Mouse (Mus musculus): ENCODE results near the gene Tm7sf3. TPM values are rescaled to one million over a fixed set of nuclear protein-coding genes. Genes with fewer than 3 reads are reported as not detected.

The Tm7sf3 gene
- polyA plus RNA-seq (2015; fragmentation: Nextera tagmentation; extraction: Ambion mirVana), result 21.9 and 22.8 TPM in 2 replicates

DNA sequence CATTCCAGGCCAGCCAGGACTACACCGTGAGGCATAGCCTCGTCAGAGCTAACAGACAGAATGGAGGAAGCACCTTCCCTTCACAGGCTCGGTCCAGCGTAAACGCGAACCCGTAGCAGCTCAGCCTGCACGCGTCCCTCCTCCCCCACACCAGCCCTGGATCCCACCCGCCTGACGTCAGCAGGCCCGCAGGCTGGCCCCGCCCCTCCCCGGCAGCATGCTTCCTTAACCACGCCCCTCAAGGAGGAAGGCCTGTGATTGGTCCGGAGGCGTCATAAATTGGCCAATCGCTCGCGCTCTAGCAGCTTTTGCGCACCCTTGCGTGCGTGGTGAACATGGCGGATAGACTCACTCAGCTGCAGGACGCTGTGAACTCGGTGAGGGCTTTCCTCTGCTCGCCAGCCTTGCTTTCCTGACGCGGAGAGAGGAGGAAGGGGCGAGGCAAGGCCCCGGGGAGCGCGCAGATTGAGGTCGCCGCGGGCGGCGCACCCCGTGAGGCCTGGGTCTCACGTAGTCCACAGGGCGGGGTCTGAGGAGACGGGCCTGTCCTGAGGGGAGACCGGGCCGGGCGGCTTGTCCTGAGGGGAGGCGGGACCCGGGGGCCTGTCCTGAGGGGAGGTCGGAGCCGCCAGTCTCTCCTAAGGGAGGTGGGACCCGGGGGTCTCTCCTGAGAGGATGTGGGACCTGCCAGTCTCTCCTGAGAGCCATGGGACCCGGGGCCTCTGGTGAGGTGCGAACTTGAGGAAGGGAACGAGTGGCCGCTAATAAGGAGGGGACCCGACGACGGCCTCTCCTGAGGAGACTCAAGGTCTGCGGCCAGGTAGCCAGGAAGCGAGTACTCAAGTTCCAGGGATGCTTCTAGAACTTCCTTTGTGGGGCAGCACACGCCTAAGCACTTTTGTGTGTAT, at the start of gene Tm7sf3, which contains the start of gene Med21:
Gene Tm7sf3, minus strand, starts transcription at position 549 of the 908 bp plus-strand sequence.
Gene Med21, plus strand, starts transcription at position 272 of the 908 bp plus-strand sequence.
- Histone ChIP-seq H3K4me3 (ENCODE audit: low read depth, low read length) (peak within 1 kb of the TSS; percentile 95), H3K4me1 (ENCODE audit: control insufficient read depth, low read depth, low read length) (peaks cover 21% of the 10 kb centered on the region), H3K9me3 (replicated peaks; ENCODE audit: control insufficient read depth, low read length) (no peaks in the 10 kb centered on the region), H3K4me2 (ENCODE audit: low read depth, low read length) (peak within 1 kb of the TSS; percentile 81), H3K27me3 (ENCODE audit: control insufficient read depth, insufficient read depth, low read depth, low read length) (no peaks in the 10 kb centered on the region), H3K27ac (ENCODE audit: low read length) (peak within 1 kb of the TSS; percentile 91), H3K36me3 (ENCODE audit: control insufficient read depth, insufficient read depth) (no peaks in the 10 kb centered on the region), H3K9ac (ENCODE audit: low read depth, low read length) (peak within 1 kb of the TSS; percentile 97)
- WGBS (ENCODE audit: insufficient replicate concordance), result under 1% methylated on average over 60 of the region's 60 CpGs
- peak; percentile 94 for ATAC-seq (ENCODE audit: low read depth)

DNA sequence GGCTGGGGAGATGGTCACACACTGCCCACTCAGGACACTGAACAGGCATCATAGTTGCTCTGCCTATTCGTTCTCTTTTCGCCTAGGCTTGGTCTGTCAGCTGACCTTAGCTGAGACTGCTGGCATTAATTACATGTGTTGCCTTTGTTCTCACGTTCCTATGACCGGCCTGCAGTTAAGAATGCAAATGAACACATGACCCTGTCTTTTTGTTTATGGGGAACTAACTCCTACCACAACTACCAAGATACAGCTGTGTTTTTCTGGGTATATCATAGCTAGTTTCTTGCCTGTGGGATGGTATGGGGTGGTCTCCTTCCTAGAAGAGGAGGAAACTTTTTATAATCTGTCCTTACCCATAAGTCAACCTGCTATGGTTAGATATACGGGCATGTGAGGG, 46.2 kb upstream of the Tm7sf3 start:
- Histone ChIP-seq H3K4me1 (ENCODE audit: control insufficient read depth, low read depth, low read length) (no peaks in the 10 kb centered on the region), H3K27me3 (ENCODE audit: control insufficient read depth, insufficient read depth, low read depth, low read length) (no peaks in the 10 kb centered on the region), H3K9me3 (replicated peaks; ENCODE audit: control insufficient read depth, low read length) (no peaks in the 10 kb centered on the region), H3K9ac (ENCODE audit: low read depth, low read length) (no peak overlapping the region), H3K4me2 (ENCODE audit: low read depth, low read length) (no peak overlapping the region), H3K36me3 (ENCODE audit: control insufficient read depth, insufficient read depth) (no peaks in the 10 kb centered on the region), H3K27ac (ENCODE audit: low read length) (no peak overlapping the region), H3K4me3 (ENCODE audit: low read depth, low read length) (no peak overlapping the region)
- no peak for ATAC-seq (ENCODE audit: low read depth)
- 78% methylated on average over 5 of the region's 5 CpGs for WGBS (ENCODE audit: insufficient replicate concordance)

DNA sequence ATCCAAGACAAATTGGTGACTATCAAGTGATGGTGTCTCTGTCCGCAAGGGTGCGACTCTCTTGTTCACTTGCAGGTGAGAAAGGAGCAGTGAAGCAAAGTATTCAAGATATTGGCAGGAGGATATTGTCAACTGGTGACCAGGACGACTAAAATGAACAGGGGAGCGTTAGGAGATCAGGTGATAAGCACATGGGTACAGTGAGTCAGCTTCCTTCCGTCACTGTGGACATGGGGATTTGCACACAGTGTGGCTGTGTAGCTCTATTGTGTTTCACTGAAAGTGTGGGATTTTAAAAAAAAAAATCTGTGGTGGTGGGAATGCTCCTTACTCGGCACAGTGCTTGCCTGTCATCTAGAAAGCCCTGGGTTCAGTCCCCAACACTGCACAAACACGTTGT, 45.4 kb upstream of the Tm7sf3 start:
- ATAC-seq (ENCODE audit: low read depth), result no peak
- H3K27ac ChIP-seq (ENCODE audit: low read length), result no peak overlapping the region
- H3K4me1 ChIP-seq (ENCODE audit: control insufficient read depth, low read depth, low read length), result no peaks in the 10 kb centered on the region
- no peaks in the 10 kb centered on the region for H3K27me3 ChIP-seq (ENCODE audit: control insufficient read depth, insufficient read depth, low read depth, low read length)
- H3K36me3 ChIP-seq (ENCODE audit: control insufficient read depth, insufficient read depth), result no peaks in the 10 kb centered on the region
- WGBS (ENCODE audit: insufficient replicate concordance), result 68% methylated on average over 7 of the region's 7 CpGs
- no peak overlapping the region for H3K4me3 ChIP-seq (ENCODE audit: low read depth, low read length)
- H3K9me3 ChIP-seq (replicated peaks; ENCODE audit: control insufficient read depth, low read length), result no peaks in the 10 kb centered on the region
- no peak overlapping the region for H3K4me2 ChIP-seq (ENCODE audit: low read depth, low read length)
- no peak overlapping the region for H3K9ac ChIP-seq (ENCODE audit: low read depth, low read length)

DNA sequence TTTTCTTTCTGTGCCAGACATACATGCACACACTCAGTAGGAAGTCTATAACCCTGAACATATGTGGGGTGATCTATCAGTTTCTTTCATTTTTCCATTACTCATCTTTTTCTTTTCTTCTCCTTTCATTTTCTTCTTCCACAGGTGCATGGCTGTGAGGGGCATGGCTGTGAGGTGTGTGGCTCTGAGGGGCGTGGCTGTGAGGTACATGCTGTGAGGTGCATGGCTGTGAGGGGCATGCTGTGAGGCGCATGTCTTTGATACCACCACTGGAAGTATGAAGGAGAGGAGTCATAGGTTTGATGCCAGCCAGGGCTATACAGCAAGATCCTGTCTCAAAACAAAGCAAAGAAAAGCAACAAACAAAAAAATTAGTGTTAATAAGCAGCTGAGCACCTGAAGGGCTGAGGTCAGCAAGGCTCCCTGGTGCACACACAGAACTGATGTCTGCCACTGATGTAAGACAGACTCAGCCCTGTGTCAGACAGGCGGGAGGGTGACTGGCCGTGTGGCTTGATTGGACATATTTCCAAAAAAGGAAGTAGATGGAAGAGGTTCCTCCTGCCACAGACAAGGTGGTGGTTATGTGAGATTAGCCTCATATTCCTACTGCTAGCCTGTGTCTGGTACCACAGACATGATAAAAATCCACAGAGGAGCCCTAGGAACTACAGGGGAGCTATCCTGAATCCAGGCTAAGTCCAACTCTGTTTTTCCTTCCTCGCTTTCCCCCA, 44.0 kb upstream of the Tm7sf3 start:
- 36% methylated on average over 5 of the region's 5 CpGs for WGBS (ENCODE audit: insufficient replicate concordance)

DNA sequence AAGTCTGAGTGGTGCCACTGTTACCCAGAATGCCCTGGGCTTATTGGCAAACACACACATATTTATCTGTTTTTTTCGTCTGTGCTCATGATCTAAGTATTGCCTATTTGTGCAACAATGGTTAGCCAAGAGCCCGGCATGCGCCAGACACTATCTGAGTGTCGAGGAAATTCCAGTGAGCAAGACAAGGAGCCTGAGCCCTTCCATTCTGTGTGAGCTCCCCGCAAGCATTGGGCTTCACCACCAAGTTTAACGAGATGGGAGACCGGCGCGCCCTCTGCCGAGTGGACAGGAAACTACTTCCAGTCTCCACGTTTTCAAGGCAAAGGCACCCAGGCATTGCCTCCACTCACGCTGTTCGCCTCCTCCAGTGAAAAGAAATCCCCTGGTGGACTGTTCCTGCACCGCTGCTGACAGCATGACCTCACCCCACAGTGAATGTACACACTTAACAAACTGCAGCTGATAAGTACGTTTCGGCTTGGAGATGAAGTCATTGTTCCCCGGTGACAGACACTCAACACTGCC, 43.2 kb upstream of the Tm7sf3 start:
- H3K9ac ChIP-seq (ENCODE audit: low read depth, low read length), result no peak overlapping the region
- H3K9me3 ChIP-seq (replicated peaks; ENCODE audit: control insufficient read depth, low read length), result no peaks in the 10 kb centered on the region
- no peaks in the 10 kb centered on the region for H3K27me3 ChIP-seq (ENCODE audit: control insufficient read depth, insufficient read depth, low read depth, low read length)
- H3K4me2 ChIP-seq (ENCODE audit: low read depth, low read length), result no peak overlapping the region
- WGBS (ENCODE audit: insufficient replicate concordance), result 52% methylated on average over 17 of the region's 17 CpGs
- no peak overlapping the region for H3K4me3 ChIP-seq (ENCODE audit: low read depth, low read length)
- H3K4me1 ChIP-seq (ENCODE audit: control insufficient read depth, low read depth, low read length), result no peaks in the 10 kb centered on the region
- no peak overlapping the region for H3K27ac ChIP-seq (ENCODE audit: low read length)
- H3K36me3 ChIP-seq (ENCODE audit: control insufficient read depth, insufficient read depth), result no peaks in the 10 kb centered on the region
- ATAC-seq (ENCODE audit: low read depth), result 0 out of 2 replicates have a peak, but pooled peaks have one; percentile 11

More for the DNA sequence above, 44.0 kb upstream of the Tm7sf3 start:
- no peak overlapping the region for H3K4me3 ChIP-seq (ENCODE audit: low read depth, low read length)
- H3K27ac ChIP-seq (ENCODE audit: low read length), result no peak overlapping the region
- no peaks in the 10 kb centered on the region for H3K36me3 ChIP-seq (ENCODE audit: control insufficient read depth, insufficient read depth)
- H3K4me2 ChIP-seq (ENCODE audit: low read depth, low read length), result no peak overlapping the region
- no peak overlapping the region for H3K9ac ChIP-seq (ENCODE audit: low read depth, low read length)
- no peaks in the 10 kb centered on the region for H3K4me1 ChIP-seq (ENCODE audit: control insufficient read depth, low read depth, low read length)
- H3K27me3 ChIP-seq (ENCODE audit: control insufficient read depth, insufficient read depth, low read depth, low read length), result no peaks in the 10 kb centered on the region
- no peak for ATAC-seq (ENCODE audit: low read depth)
- no peaks in the 10 kb centered on the region for H3K9me3 ChIP-seq (replicated peaks; ENCODE audit: control insufficient read depth, low read length)

DNA sequence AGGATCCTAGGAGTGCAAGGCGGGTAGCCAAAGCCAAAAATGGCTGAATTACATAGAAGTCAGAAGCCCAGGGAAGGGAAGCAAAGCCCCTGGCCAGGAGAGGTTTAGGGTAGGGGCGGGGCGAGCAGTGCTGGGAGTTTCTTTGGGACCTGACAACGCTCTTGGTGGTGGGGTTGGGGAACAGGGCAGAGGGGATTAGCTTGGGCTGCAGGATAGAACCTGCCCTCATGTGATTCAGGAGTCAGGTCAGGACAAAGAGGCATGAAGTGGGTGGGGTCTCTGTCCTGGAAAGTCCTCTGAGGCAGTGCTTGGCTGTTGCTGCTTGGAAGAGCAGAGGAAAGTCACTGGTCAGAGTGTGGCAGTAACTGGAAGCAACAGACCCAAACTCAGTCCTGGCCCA, 41.3 kb upstream of the Tm7sf3 start:
- Histone ChIP-seq H3K4me1 (ENCODE audit: control insufficient read depth, low read depth, low read length) (no peaks in the 10 kb centered on the region), H3K27me3 (ENCODE audit: control insufficient read depth, insufficient read depth, low read depth, low read length) (no peaks in the 10 kb centered on the region), H3K9ac (ENCODE audit: low read depth, low read length) (no peak overlapping the region), H3K36me3 (ENCODE audit: control insufficient read depth, insufficient read depth) (no peaks in the 10 kb centered on the region), H3K4me2 (ENCODE audit: low read depth, low read length) (no peak overlapping the region), H3K4me3 (ENCODE audit: low read depth, low read length) (no peak overlapping the region), H3K27ac (ENCODE audit: low read length) (no peak overlapping the region), H3K9me3 (replicated peaks; ENCODE audit: control insufficient read depth, low read length) (no peaks in the 10 kb centered on the region)
- no peak; the same call in 1 of the 2 replicates for ATAC-seq (ENCODE audit: low read depth)
- WGBS (ENCODE audit: insufficient replicate concordance), result 61% methylated on average over 4 of the region's 4 CpGs

DNA sequence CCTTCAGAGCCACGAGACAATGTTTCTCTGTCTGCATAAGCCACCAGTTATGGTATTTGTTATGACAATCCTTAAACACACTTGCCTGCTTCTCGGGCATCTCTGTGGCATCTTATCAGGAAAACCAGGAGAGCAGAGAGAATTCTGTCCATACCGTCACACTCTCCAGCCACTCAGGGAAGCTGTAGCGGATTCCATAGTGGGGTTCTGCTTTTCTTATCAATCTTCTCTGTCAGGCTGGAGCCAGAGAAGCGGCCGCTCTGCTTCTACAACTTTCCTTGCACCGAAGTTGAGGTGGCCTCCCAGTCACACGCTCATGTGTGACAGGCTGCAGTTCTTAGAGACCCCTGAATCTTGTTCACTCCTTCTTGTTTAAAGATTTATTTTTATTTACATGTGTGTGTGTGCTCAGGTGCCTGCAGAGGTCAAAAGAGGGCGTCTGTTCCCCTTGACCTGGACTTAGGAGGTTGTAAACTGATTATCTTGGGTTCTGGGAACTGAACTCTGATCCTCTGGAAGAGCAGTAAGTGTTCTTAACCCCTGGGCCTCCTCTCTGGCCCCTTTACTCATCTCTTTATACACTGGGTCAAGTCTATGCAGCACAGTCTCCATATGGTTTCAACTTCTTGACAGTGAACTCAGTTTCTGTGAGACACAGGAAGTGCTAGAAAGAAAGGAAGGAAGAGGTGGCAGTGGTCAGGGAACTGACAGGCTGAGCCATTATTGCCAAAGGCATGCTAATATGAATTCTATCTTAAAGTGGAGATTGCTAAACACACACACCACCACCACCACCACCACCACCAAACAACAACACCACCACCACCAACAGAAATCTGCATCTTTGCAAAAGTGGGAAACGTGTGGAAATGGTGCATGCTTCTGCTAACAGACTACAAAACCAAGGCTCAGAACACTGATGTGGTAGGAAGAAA, 35.8 kb upstream of the Tm7sf3 start:
- Histone ChIP-seq H3K9me3 (replicated peaks; ENCODE audit: control insufficient read depth, low read length) (no peaks in the 10 kb centered on the region), H3K4me1 (ENCODE audit: control insufficient read depth, low read depth, low read length) (no peaks in the 10 kb centered on the region), H3K4me2 (ENCODE audit: low read depth, low read length) (no peak overlapping the region), H3K36me3 (ENCODE audit: control insufficient read depth, insufficient read depth) (no peaks in the 10 kb centered on the region), H3K9ac (ENCODE audit: low read depth, low read length) (no peak overlapping the region), H3K4me3 (ENCODE audit: low read depth, low read length) (no peak overlapping the region), H3K27me3 (ENCODE audit: control insufficient read depth, insufficient read depth, low read depth, low read length) (no peaks in the 10 kb centered on the region), H3K27ac (ENCODE audit: low read length) (no peak overlapping the region)
- ATAC-seq (ENCODE audit: low read depth), result no peak; the same call in 1 of the 2 replicates
- 39% methylated on average over 10 of the region's 10 CpGs for WGBS (ENCODE audit: insufficient replicate concordance)

DNA sequence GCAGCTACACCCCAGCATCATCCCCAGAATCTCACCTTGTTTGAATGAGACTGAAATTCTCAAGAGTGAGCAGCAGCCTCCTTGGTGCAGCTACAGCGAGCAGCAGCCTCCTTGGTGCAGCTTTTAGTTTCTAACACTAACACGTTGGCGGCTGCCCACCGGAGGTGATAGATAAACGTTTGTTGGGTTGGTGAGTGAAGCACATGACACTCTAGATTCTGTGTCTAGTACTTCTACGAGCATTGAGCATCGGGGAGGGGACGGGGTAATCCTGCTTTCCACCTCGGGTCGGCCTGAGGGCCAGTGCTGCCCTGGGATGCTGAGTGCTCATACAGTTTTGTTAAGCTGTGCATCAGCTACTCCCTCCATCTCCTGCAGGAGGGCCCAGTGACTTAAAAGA, 34.3 kb upstream of the Tm7sf3 start:
- Histone ChIP-seq H3K36me3 (ENCODE audit: control insufficient read depth, insufficient read depth) (no peaks in the 10 kb centered on the region), H3K27ac (ENCODE audit: low read length) (no peak overlapping the region), H3K9me3 (replicated peaks; ENCODE audit: control insufficient read depth, low read length) (no peaks in the 10 kb centered on the region), H3K4me3 (ENCODE audit: low read depth, low read length) (no peak overlapping the region), H3K27me3 (ENCODE audit: control insufficient read depth, insufficient read depth, low read depth, low read length) (no peaks in the 10 kb centered on the region), H3K9ac (ENCODE audit: low read depth, low read length) (no peak overlapping the region), H3K4me1 (ENCODE audit: control insufficient read depth, low read depth, low read length) (no peaks in the 10 kb centered on the region), H3K4me2 (ENCODE audit: low read depth, low read length) (no peak overlapping the region)
- 69% methylated on average over 10 of the region's 10 CpGs for WGBS (ENCODE audit: insufficient replicate concordance)
- no peak for ATAC-seq (ENCODE audit: low read depth)

Data from liver, embryonic 16.5 days (tissue).